Mouse (Mus musculus) cerebellum, adult 18-20 months (tissue): ENCODE results near the gene Plekha5.
A peak's percentile ranks its signal among the peaks of the same experiment; 100 is the strongest.

Experiments used
- DNase-seq, 2 experiments: peaks; one replicate each; pipeline ENCODE4 v3.0.0; 2021

The Plekha5 gene

DNA sequence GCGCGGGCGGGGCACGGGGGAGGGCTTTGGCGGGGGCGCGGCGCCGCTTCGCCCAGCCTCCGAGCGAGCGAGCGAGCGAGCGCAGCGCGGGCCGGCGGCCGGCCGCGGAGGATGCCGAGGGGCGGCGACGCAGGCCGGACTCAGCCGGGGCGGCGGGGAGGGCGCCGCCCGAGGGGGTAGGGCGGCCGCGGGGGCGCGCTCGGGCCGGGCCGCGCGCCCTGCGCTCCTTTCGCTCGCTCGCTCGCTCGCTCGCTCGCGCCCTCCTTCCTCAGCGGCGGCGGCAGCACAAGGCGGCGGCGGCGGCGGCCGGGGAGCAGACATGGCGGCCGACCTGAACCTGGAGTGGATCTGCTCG, at the start of gene Plekha5:
Gene Plekha5, plus strand, starts transcription at position 209 of the 355 bp plus-strand sequence.
- DNase-seq = peak; percentile 63 to 81

DNA sequence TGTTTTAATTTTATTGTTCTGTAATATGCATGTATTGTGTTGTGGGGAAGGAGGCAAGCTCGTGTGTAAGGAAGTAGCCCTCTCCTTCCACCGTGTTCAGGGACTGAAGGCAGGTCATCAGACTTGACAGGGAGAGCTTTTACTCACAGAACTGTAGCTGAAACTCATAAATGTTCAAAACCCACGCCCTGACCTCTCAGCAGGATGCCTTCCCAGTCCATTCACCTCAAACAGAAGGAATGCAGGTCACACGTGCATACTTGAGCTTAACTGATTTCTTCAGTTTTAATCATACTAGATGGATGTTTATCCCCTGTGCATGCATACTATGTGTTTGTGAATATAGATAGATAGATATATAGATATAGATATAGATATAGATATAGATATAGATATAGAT, 48.2 kb upstream of the Plekha5 start:
- DNase-seq = no peak

DNA sequence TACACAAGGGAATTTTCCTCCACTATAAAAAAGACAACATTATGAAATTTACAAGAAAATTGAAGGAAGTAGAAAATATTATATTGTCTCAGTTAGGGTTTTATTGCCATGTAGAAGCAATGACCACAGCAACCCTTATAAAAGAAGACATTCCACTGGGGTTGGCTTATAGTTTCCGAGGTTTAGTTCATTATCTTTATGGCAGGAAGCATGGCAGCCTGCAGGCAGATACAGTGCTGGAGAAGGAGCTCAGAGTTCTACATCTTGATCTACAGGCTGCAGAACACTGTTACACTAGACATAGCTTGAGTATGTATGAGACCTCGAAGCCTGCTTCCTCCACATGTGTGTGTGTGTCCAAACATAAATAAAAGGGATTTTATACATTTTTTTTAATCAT, 43.3 kb upstream of the Plekha5 start:
- DNase-seq = no peak

DNA sequence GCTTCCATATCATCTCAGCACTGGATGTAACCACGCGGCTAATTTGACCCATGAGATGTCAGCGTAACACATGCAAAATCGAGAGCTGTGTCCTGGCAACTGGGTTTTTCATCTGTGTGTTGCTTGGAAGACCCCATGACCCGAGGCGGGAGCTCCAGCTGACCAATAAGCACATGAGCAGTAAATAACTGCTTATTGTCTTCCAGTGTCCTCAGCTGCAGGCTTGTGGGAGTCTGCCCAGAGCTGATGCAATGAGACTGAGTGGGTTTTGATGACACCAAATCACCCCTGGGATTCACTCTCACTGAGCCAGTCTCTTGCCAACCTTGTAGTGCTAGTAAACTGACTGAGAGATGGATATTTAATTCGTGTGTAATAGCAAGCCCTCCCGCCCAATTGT, 42.7 kb upstream of the Plekha5 start:
- no peak for DNase-seq

DNA sequence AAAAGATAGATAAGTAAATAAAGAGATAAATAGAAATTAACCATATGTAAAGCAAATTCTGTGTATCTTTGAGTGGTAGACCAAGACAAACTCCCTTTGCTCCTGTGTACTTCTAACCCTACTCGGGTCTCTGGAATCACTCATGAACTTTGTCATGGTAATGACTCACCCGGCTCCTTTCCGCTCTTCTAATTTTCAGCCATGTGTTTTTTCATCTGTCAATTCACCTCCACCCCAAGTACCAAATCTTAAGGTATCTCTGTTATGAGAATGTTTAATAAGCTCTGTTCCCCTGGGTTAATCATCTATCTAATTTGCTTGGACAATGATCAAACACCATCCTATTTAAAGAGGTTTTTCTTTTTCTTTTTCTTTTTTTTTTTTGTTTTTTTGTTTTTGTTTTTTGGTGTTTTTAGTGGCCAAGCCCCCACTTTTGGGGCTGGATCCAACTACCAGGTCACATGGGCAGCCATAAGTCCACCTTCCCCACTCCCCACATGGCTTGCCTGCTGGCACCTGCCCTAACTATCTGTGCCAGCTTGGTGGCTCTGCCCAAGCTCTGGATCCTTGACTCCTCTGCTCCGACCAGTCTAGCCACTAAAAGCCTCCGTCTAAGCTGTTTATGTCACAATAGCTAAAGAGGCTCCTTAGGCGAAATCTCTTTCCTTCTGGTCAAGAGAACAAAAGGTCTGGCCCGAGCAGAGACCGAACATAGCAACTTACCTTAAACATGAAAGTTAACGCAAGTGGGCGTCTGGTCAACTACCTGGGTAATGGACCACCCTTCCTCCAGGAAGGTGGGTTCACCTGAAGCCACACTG, 40.1 kb upstream of the Plekha5 start:
- no peak for DNase-seq

DNA sequence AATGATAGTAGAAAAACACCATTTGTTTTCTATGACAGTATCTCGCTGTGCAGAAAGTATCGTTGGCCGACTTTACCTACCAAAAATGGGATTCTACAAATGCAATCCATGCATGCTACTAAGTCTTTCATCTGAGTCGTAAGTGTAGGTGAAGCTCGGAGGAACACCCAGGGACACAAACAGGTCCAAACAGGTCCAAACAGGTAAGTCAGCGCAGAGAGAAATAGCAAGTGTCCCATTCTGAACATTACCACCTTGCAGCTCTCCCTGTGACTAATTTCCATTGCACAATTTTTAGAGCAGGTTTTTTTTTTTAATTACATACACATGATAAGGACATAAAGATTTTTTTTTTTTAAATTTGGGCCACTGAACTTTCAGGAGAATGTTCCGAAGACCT, 27.2 kb upstream of the Plekha5 start:
- no peak for DNase-seq

DNA sequence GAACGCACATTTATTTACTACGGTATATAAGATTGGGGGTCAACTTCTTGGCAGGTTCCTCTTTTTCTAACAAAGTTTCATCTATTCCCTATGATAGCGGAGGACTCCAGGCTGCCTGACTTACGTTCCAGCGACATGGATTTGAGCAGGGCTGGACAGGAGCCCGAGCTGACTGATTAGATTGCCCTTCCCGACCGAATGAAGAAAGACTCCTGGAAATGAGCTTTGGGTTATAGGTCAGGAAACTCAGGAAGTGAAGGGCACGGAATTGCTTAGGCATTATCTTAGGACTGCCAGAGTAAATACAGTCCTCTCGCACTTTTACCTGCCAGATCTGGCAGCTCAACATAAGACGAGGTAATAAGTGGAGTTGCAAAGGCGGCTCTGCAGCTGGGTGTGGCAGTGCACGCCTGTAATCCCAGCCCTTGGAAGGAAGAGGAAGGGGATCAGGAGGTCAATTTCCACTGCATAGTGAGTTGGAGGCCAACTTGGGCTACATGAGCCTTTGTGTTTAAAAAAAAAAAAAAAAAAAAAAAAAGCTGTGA, 21.0 kb upstream of the Plekha5 start:
- no peak for DNase-seq

DNA sequence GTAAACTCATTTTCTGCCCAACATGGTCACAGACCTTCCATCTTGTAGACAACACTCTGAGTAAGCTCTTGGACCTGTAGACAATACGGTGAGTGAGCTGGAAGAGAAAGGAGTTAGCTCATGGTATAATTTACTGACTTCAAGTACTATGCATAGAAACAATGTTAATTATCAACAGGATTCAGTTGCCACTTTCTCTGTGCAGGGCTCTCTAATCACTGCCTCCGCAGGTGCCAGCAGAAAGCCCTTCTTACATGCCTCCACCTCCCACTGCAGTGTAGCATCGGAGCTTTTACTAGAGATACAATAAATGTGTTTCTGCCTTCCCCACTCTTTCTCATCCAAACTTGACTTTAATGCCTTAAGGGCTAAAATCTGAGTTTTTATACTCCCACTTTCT, 11.9 kb upstream of the Plekha5 start:
- no peak for DNase-seq

DNA sequence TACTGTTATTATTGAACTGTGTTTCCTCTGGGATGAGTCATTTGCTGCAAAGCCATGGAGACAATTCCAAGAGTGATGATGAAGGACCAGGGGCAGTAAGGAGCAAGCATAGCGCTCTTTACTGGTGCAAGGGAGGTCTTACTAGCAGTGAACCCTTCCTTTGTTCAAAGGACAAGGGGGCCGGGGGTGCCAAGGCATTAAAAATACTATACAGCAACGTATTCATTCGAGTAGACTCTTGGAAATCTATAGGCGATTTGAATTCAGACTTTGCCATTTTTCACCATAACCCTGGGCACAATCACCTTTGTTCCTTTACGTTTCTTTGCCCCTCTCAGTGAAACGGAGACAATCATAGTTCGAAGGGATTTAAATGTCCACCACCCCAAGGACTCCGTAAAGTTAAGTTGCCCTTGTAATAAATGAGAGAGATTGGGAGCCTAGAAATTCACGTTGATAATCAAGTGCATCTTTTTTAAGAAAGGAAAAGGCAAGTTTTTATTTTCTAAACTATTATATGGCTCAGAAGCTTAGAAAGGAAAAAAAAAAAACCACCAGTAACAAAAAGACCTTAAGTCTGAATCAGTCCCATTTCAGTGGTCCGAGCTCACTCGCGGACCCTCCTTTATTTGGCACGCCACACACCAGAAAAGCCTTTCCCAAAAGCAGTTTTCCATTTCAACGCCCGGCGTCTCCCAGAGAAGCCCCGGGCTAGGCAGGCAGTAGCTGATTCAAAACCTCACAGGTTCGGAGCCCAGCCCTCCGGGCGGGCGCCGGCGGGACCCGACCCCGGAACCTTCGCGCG, 611 bp upstream of the Plekha5 start:
- DNase-seq = peak in 1 of 2 experiments; percentile 25

DNA sequence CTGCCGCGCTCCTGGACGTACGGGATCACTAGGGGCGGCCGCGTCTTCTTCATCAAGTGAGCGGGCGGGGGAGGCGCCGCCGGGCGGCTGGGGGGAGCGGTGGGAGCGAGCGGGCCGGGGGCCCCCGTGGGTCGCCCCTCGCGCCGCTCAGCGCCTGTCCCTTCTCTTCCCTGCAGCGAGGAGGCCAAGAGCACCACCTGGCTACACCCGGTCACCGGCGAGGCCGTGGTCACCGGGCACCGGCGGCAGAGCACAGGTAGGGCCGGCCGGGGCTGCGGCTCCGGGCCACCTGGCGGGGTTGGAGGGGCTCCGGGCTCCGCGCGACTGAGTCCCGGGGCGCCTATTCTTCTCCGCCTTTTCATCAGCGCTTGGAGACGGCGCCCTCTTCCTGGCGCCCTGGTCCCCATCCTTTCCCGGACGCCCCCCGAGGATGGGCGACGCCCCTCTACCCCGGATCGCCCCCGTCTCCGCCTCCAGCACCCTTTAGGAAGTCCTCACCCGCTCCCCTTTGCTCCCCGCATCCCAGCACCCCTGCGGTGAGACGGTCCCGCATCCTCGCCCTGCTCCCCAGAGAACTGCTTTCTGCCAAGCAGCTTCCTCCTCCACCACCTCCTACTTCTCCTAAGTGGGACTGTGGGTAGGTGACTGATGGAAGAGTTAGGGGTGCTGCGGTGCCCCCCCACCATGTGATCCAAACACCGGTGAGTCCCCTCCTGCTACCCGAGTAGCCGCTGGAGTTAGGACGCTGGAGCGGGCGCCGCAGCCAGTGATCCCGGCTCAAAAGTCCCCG, 542 bp downstream of the Plekha5 start:
- peak; percentile 60 to 72 for DNase-seq

DNA sequence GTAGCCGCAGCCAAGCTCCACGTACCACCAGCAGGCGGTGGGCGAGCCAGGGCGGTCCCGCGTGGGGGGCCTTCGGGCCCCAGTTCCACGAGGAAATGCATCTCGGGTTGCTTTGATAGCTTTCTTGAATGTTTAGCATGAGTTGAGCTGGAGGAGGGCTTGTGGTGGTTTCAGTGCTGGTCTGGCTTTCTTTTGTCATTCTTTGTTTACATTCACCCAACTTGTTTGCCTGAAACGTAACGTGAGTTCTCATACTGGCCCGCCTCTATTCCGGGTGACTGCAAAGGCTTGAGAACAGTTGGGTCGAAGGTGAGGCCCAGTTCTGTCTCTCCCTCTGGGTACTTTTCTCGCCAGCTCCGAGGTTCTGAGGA, 1.1 kb downstream of the Plekha5 start:
- DNase-seq = peak; percentile 24 to 58

DNA sequence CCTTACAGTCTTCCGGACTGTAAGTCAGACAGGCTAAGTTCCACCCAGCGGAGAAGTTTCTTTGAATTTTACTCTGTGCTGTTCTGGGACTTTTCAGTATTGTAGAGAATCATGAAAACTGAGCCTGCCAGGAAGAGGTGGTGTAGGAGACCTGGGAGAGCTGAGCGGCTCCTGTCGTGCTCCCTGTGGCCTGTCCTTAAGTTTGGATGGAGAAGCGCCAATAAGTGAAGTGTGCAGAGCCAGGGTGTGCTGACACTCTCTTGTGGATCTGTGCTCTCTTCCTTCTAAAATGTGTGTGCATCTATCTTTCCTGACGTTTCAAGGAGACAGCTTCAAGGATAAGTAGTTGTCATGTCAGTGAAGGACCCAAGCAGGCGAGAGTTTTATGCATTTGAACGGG, 5.4 kb downstream of the Plekha5 start:
- DNase-seq = no peak

DNA sequence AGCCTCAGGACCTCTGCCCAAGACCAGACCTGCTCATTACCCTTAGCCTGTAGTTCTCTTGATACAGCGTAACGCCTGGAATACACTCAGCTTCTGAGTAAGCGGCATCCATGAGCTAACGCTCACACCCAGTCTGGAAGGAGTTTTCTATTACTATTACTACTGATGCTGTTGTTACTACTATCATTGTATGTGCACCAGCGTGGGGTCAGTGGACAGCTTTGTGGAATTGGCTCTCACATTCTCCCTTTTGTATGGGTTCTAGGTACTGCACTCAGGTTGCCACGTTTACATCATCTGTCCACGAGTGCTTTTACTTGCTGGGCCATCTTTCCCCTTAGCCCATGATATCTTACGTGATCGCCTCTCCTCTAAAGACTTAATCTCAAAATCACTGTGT, 8.5 kb downstream of the Plekha5 start:
- no peak for DNase-seq

DNA sequence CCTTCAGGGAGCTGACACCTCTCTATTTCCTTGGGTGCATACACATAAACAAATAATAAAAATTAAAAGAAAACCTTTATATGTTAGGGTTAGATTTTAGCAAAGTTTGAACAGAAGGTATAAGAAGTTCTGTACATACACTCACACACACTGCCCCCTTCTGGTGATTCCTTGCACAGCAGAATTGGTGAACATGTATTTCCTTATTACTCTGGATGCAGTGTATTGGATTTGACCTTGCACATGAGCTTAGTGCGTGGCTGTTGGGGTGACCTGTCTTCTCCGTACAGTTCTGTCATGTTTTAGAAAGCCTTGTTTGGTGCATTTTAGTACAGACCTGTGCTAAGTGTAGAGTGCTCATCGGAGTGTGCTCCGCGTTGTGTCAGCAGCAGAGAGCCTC, 19.5 kb downstream of the Plekha5 start:
- peak; percentile 53 to 65 for DNase-seq

DNA sequence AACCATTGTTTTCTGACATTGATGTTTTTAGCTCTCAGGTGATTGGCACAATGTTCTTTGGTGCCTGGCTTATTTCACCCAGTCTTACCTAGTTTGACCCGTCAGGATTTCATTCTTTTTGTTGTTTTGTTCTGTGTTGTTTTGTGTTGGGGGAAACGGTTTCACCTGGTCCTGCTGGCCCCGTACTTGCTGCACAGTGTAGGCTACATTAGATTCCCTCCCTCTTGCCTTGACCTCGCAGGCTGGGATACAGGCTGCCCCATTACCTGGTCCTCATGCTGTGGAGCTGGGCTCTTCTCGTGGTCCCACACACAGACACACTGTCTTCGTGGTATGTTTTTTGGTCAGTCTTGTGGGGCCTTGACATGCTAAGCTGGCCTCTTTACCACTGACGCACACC, 20.3 kb downstream of the Plekha5 start:
- no peak for DNase-seq

DNA sequence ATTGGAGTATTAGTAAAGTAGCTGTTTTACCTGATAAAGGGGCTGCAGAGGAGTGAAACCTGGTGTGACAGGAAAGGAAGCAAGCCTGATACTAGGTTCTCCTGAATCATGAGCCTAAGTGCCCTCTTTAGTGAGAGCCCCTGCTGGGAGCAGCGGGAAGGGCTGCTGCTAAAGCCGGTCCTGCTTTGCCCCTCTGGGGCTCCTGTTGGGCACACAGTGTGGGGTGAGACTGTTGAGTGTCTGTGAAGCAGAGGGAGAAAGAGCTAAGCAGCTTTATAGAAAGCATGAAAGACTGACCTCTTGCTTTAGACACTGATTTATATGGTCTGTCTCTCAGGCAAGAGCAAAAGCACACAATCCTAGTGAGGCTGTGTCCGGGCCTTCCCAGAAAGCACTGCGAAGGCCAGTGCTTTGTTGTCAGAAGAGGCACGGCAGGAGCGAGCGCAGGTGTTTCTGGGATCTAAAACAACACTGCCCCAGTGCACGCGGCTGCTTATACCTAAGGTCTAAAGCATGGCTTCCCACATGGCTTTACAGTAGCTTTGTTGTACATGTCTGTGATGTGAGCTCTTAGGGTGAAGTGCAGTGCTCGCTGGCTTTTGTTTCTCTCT, 21.1 kb downstream of the Plekha5 start:
- no peak for DNase-seq

DNA sequence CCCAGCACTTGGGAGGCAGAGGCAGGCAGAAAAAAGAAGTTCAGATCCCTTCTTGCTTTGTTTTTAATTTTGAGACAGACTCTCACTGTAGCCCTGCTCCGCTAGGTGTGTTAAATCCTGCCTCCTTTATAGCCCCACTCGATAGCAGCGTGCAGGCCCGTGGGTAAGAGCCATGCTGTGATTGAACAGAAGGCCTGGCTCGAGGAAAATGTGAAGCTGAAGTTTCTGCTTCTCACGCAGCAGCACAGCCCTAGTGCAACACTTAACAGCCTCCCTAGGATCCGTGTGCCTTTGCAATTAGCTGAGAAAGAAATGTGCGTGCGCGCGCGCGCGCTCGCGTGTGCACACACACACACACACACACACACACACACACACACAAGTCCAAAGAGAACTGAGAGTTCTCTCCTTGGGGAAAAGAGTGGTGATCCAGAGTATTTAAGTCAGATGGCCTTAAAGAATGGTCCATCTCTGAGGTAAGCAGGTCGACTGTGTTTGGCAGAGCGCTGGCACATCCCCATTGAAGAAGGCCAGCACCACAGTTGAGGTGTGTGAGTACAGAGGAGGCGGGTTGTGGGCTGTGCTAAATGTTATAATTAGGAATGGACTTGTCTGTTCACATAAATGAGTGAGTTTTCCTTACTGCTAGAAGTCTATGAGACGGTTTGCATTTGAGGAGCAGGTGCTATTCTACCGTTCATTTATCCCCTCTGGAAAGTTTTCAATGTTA, 24.3 kb downstream of the Plekha5 start:
- peak in 1 of 2 experiments; percentile 28 for DNase-seq

DNA sequence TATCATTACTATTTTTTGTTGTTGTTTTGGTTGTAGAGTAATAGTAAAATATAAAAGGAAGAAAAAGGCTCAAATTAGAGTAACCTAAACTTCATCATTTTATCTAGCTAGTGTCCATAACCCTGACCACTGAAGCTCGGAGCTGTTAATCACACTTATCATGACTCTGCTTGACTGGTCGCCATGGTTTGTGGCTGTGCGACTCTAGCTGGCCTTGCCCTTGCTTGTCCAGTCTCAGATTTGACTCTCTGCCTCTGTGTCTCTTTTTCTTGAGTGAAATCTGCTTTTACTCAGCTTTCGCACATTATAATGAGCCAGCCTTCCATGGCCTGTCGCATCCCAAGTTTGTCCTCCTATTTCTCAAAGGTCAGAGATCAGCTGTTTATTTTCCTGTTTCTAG, 26.8 kb downstream of the Plekha5 start:
- DNase-seq = no peak

DNA sequence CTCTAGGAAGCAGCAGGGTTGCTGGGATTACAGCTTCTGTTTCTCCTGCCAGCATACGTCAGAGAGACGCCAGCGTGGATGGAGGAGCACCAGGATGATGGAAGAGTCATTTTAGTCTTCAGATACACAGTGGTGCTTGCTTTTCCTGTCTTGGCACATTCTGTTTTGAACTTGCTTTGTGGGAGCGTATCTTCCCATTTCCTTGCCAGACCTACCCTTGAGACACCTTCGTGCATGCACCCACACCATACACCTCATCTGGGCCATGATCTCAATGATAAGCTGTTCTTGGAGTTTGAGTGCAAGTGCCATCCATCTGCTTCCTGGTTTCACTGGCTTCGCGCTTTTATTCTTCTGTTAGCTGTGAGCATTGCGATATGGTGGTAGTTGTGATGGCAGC, 28.9 kb downstream of the Plekha5 start:
- no peak for DNase-seq

DNA sequence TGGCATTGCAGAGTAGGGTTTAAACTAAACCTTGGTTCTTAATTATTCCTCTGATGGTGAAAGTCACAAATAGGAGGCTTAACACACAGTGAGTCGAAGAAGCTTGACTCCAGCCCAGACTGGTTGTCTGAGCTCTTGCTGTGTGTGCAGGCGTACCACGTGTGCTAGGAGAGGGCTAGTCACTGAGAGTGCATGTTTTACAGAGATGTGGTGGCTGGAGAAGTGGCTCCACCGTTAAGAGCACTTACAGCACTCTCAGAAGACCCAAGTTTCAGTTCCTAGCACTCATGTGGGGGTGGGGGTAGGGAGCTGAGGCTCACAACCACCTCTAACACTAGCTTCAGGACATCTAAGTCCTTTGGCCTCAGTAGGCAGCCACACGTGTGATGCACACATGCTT, 29.6 kb downstream of the Plekha5 start:
- no peak for DNase-seq

DNA sequence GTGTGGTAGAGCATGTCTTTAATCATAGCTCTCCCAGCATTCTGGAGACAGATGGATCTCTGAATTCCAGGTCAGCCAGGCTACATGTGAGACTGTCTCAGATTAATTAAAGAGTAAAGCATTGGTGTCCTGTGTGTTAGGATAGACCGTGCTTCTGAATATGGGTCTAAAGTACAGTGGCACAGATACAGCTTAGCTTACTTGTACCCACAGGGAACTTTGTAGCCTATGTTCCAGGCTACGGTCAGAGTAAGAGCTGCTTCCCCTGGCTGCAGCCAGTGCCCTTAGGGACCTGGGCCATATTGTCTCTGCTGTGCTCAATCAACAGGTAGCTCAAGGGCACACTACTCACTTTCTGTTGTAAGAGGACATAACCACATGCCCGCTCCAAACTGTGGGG, 30.5 kb downstream of the Plekha5 start:
- no peak for DNase-seq

DNA sequence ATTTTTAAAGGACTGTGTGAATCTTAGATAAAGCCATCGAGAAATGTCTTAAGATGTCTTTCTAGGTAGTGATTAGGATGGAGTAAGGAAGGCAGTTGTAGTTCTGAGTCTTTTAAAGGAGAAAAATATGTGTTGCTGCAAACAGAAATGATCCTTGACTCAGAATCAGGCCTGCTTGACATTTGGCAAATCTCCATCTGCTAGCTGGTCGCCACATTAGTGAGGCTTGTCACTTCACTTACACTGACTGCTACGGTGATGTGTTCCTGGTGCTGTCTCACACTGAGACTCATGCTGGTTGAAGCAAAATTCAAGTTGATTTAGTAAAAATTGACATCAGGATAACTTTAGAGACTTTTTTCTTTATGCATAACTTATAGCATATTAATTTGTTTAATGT, 32.0 kb downstream of the Plekha5 start:
- DNase-seq = peak in 1 of 2 experiments; percentile 33
